Mouse (Mus musculus) intestine, embryonic 16.5 days (tissue): Measurements from ENCODE around the gene Dab1. TPM values are rescaled to one million over a fixed set of nuclear protein-coding genes. Genes with fewer than 3 reads are reported as not detected.

Source experiments
- ATAC-seq: fragments of 200-750 bp; cut with Nextera tagmentation; 2 replicates; pipeline ENCODE4 v1.8.0; 2017; ENCODE audit warnings: moderate TSS enrichment, moderate library complexity
- H3K27ac ChIP-seq: fragments of 300-500 bp; sonication (generic); 2 replicates; pipeline ENCODE4 v1.5.1; 2014; ENCODE audit warnings: mild to moderate bottlenecking, low read length
- H3K27me3 ChIP-seq: fragments of 300-500 bp; sonication (generic); replicated peaks from 2 replicates; pipeline ENCODE4 v1.6.1; 2014; ENCODE audit warnings: low read length, control low read depth, mixed read lengths; ENCODE audit not compliant: control insufficient read depth, insufficient read depth
- H3K36me3 ChIP-seq: fragments of 300-500 bp; sonication (generic); 2 replicates; pipeline ENCODE4 v1.6.1; 2014; ENCODE audit warnings: low read length, control low read depth; ENCODE audit not compliant: control insufficient read depth, insufficient read depth
- H3K4me1 ChIP-seq: fragments of 300-500 bp; sonication (generic); 2 replicates; pipeline ENCODE4 v1.6.1; 2014; ENCODE audit warnings: low read length, control low read depth, mixed read lengths; ENCODE audit not compliant: control insufficient read depth, insufficient read depth
- H3K4me2 ChIP-seq: fragments of 300-500 bp; sonication (generic); 2 replicates; pipeline ENCODE4 v1.6.1; 2014; ENCODE audit warnings: low read depth, low read length, control low read depth
- H3K4me3 ChIP-seq: fragments of 300-500 bp; sonication (generic); 2 replicates; pipeline ENCODE4 v1.5.1; 2014; ENCODE audit warnings: mild to moderate bottlenecking, low read length
- H3K9ac ChIP-seq: fragments of 300-500 bp; sonication (generic); 2 replicates; pipeline ENCODE4 v1.6.1; 2014; ENCODE audit warnings: low read depth, low read length
- H3K9me3 ChIP-seq: fragments of 300-500 bp; sonication (generic); 2 replicates; pipeline ENCODE4 v1.6.1; 2016; ENCODE audit warnings: low read length, control low read depth; ENCODE audit not compliant: control insufficient read depth
- WGBS: fragments of 180-500 bp; shearing (Covaris S2); extraction: QIAGEN DNeasy Blood & Tissue Kit; methylation state at CpG from one replicate; pipeline ENCODE4 v1.1.7; 2014; 5-methylcytosine and 5-hydroxymethylcytosine counted together
- polyA plus RNA-seq: library from polyadenylated mRNA; unstranded; fragments of >200 nt; fragmentation: Nextera tagmentation; extraction: Ambion mirVana; gene quantifications from 2 replicates; pipeline ENCODE4 v1.2.1, GENCODE M21; 2015

Dab1 gene
- polyA plus RNA-seq, 1 experiment from 2014 or later: 54.5 TPM

- Histone ChIP-seq H3K4me1 (no peaks in the 10 kb centered on the region), H3K36me3 (no peaks in the 10 kb centered on the region), H3K4me2 (no peak overlapping the region), H3K9ac (no peak overlapping the region), H3K9me3 (no peaks in the 10 kb centered on the region), H3K4me3 (no peak overlapping the region), H3K27ac (no peak overlapping the region), H3K27me3 (no peaks in the 10 kb centered on the region)
- no peak for ATAC-seq
- WGBS: 91% methylated on average over 4 of the region's 4 CpGs
Observed at GRCm38 (mm10) chr4:103713921-103714320, 94.8 kb downstream of the Dab1 start.

- ATAC-seq: no peak
- WGBS: 73% methylated on average over 7 of the region's 7 CpGs
- H3K4me1 ChIP-seq: no peaks in the 10 kb centered on the region
Observed at GRCm38 (mm10) chr4:103714991-103715390, 95.8 kb downstream of the Dab1 start.

GRCm38 (mm10) chr4:103715568-103715967, 96.4 kb downstream of the Dab1 start:
- 78% methylated on average over 4 of the region's 4 CpGs for WGBS
- ATAC-seq: peak; percentile 79; the same call in 1 of the 2 replicates
- H3K27ac ChIP-seq: no peak overlapping the region

More at GRCm38 (mm10) chr4:103714991-103715390, 95.8 kb downstream of the Dab1 start:
- H3K4me2 ChIP-seq: no peak overlapping the region
- H3K27me3 ChIP-seq: no peaks in the 10 kb centered on the region
- no peak overlapping the region for H3K4me3 ChIP-seq
- H3K27ac ChIP-seq: no peak overlapping the region
- H3K36me3 ChIP-seq: no peaks in the 10 kb centered on the region
- no peaks in the 10 kb centered on the region for H3K9me3 ChIP-seq
- H3K9ac ChIP-seq: no peak overlapping the region

GRCm38 (mm10) chr4:103722738-103723137, 103.6 kb downstream of the Dab1 start:
- Histone ChIP-seq H3K9ac (no peak overlapping the region), H3K9me3 (no peaks in the 10 kb centered on the region), H3K4me2 (no peak overlapping the region), H3K36me3 (no peaks in the 10 kb centered on the region), H3K27ac (no peak overlapping the region), H3K4me1 (no peaks in the 10 kb centered on the region), H3K4me3 (no peak overlapping the region), H3K27me3 (no peaks in the 10 kb centered on the region)
- 88% methylated on average over 1 of the region's 1 CpGs for WGBS
- ATAC-seq: no peak

More at GRCm38 (mm10) chr4:103715568-103715967, 96.4 kb downstream of the Dab1 start:
- no peaks in the 10 kb centered on the region for H3K4me1 ChIP-seq
- H3K9me3 ChIP-seq: no peaks in the 10 kb centered on the region
- no peak overlapping the region for H3K4me3 ChIP-seq
- no peaks in the 10 kb centered on the region for H3K27me3 ChIP-seq
- no peak overlapping the region for H3K4me2 ChIP-seq
- no peak overlapping the region for H3K9ac ChIP-seq
- H3K36me3 ChIP-seq: no peaks in the 10 kb centered on the region

- Histone ChIP-seq H3K9ac (no peak overlapping the region), H3K4me2 (no peak overlapping the region), H3K36me3 (no peaks in the 10 kb centered on the region), H3K4me3 (no peak overlapping the region), H3K9me3 (no peaks in the 10 kb centered on the region), H3K27ac (no peak overlapping the region), H3K4me1 (no peaks in the 10 kb centered on the region), H3K27me3 (no peaks in the 10 kb centered on the region)
- ATAC-seq: no peak
- WGBS: 82% methylated on average over 2 of the region's 2 CpGs
Observed at GRCm38 (mm10) chr4:103726486-103726885, 107.3 kb downstream of the Dab1 start.

- H3K36me3 ChIP-seq: no peaks in the 10 kb centered on the region
- 73% methylated on average over 6 of the region's 6 CpGs for WGBS
- ATAC-seq: no peak
Observed at GRCm38 (mm10) chr4:103737185-103737584, 118.0 kb downstream of the Dab1 start.

GRCm38 (mm10) chr4:103751249-103751855, 132.2 kb downstream of the Dab1 start:
- 47% methylated on average over 4 of the region's 4 CpGs for WGBS
- H3K36me3 ChIP-seq: no peaks in the 10 kb centered on the region
- no peak overlapping the region for H3K4me2 ChIP-seq
- H3K27ac ChIP-seq: no peak overlapping the region
- ATAC-seq: no peak
- no peaks in the 10 kb centered on the region for H3K27me3 ChIP-seq
- H3K9ac ChIP-seq: no peak overlapping the region
- no peaks in the 10 kb centered on the region for H3K9me3 ChIP-seq
- no peak overlapping the region for H3K4me3 ChIP-seq
- H3K4me1 ChIP-seq: no peaks in the 10 kb centered on the region

More at GRCm38 (mm10) chr4:103737185-103737584, 118.0 kb downstream of the Dab1 start:
- Histone ChIP-seq H3K27ac (no peak overlapping the region), H3K4me2 (no peak overlapping the region), H3K4me3 (no peak overlapping the region), H3K4me1 (no peaks in the 10 kb centered on the region), H3K9ac (no peak overlapping the region), H3K9me3 (no peaks in the 10 kb centered on the region), H3K27me3 (no peaks in the 10 kb centered on the region)

GRCm38 (mm10) chr4:103754561-103754960, 135.4 kb downstream of the Dab1 start:
- Histone ChIP-seq H3K27ac (no peak overlapping the region), H3K27me3 (no peaks in the 10 kb centered on the region), H3K4me1 (no peaks in the 10 kb centered on the region), H3K9ac (no peak overlapping the region), H3K4me2 (no peak overlapping the region), H3K4me3 (no peak overlapping the region), H3K36me3 (no peaks in the 10 kb centered on the region), H3K9me3 (no peaks in the 10 kb centered on the region)
- ATAC-seq: no peak
- WGBS: 68% methylated on average over 7 of the region's 7 CpGs

GRCm38 (mm10) chr4:103757241-103757640, 138.1 kb downstream of the Dab1 start:
- H3K36me3 ChIP-seq: no peaks in the 10 kb centered on the region
- H3K9ac ChIP-seq: no peak overlapping the region
- no peaks in the 10 kb centered on the region for H3K27me3 ChIP-seq
- 71% methylated on average over 3 of the region's 3 CpGs for WGBS
- H3K4me1 ChIP-seq: no peaks in the 10 kb centered on the region
- H3K27ac ChIP-seq: no peak overlapping the region
- H3K9me3 ChIP-seq: no peaks in the 10 kb centered on the region
- H3K4me3 ChIP-seq: no peak overlapping the region
- no peak for ATAC-seq
- H3K4me2 ChIP-seq: no peak overlapping the region

- Histone ChIP-seq H3K9me3 (no peaks in the 10 kb centered on the region), H3K9ac (no peak overlapping the region), H3K27ac (no peak overlapping the region), H3K36me3 (no peaks in the 10 kb centered on the region), H3K4me2 (no peak overlapping the region), H3K4me1 (no peaks in the 10 kb centered on the region), H3K4me3 (no peak overlapping the region), H3K27me3 (no peaks in the 10 kb centered on the region)
- no peak for ATAC-seq
- 82% methylated on average over 11 of the region's 11 CpGs for WGBS
Observed at GRCm38 (mm10) chr4:103762416-103762815, 143.3 kb downstream of the Dab1 start.
